Mouse (Mus musculus) kidney, adult 2 months (tissue): Measurements from ENCODE around the gene Tmem209. TPM values are rescaled to one million over a fixed set of nuclear protein-coding genes. Genes with fewer than 3 reads are reported as not detected.

ENCODE experiments used
- DNase-seq: peaks from one replicate; pipeline ENCODE4 v3.0.0; 2021
- H3K27ac ChIP-seq: fragments of 200-500 bp; 2 replicates; pipeline ENCODE4 v1.5.1; 2012; ENCODE audit warnings: low read depth, low read length, control low read depth, inconsistent platforms; ENCODE audit not compliant: insufficient read depth
- H3K27me3 ChIP-seq: fragments of 200-500 bp; replicated peaks from 2 replicates; pipeline ENCODE4 v1.6.1; 2012; ENCODE audit warnings: mild to moderate bottlenecking, moderate library complexity, low read length, inconsistent platforms; ENCODE audit not compliant: control insufficient read depth, insufficient read depth
- H3K36me3 ChIP-seq: fragments of 200-500 bp; 2 replicates; pipeline ENCODE4 v1.6.1; 2012; ENCODE audit warnings: mild to moderate bottlenecking, moderate library complexity, low read length, inconsistent platforms; ENCODE audit not compliant: control insufficient read depth, insufficient read depth
- H3K4me1 ChIP-seq: fragments of 200-500 bp; 2 replicates; pipeline ENCODE4 v1.6.1; 2011; ENCODE audit warnings: low read length; ENCODE audit not compliant: control insufficient read depth, insufficient read depth
- H3K4me3 ChIP-seq: fragments of 200-500 bp; 2 replicates; pipeline ENCODE4 v1.5.1; 2011; ENCODE audit warnings: mild to moderate bottlenecking, low read depth, low read length, control low read depth; ENCODE audit not compliant: insufficient read depth
- CTCF ChIP-seq: fragments of 200-500 bp; conservative IDR thresholded peaks from 2 replicates; pipeline ENCODE4 v1.5.1; 2011; ENCODE audit warnings: low read depth, mild to moderate bottlenecking, control low read depth, low read length, moderate library complexity, mixed read lengths; ENCODE audit not compliant: insufficient read depth, insufficient read length
- POLR2A ChIP-seq: fragments of 200-500 bp; IDR thresholded peaks from one replicate; pipeline ENCODE4 v1.6.1; 2011; ENCODE audit warnings: low read depth, low read length, control low read depth
- WGBS: fragments of 180-500 bp; shearing (Covaris S2); methylation state at CpG from one replicate; pipeline ENCODE4 v1.1.7; 2018; 5-methylcytosine and 5-hydroxymethylcytosine counted together
- polyA plus RNA-seq: library from polyadenylated mRNA; depleted of rRNA; stranded (reverse); fragments of >200 nt; gene quantifications from 2 replicates; pipeline ENCODE4 v1.2.3, GENCODE M21; 2012; rRNA removed

Tmem209 gene
- polyA plus RNA-seq, result 27.3 and 35.2 TPM in 2 replicates

DNA sequence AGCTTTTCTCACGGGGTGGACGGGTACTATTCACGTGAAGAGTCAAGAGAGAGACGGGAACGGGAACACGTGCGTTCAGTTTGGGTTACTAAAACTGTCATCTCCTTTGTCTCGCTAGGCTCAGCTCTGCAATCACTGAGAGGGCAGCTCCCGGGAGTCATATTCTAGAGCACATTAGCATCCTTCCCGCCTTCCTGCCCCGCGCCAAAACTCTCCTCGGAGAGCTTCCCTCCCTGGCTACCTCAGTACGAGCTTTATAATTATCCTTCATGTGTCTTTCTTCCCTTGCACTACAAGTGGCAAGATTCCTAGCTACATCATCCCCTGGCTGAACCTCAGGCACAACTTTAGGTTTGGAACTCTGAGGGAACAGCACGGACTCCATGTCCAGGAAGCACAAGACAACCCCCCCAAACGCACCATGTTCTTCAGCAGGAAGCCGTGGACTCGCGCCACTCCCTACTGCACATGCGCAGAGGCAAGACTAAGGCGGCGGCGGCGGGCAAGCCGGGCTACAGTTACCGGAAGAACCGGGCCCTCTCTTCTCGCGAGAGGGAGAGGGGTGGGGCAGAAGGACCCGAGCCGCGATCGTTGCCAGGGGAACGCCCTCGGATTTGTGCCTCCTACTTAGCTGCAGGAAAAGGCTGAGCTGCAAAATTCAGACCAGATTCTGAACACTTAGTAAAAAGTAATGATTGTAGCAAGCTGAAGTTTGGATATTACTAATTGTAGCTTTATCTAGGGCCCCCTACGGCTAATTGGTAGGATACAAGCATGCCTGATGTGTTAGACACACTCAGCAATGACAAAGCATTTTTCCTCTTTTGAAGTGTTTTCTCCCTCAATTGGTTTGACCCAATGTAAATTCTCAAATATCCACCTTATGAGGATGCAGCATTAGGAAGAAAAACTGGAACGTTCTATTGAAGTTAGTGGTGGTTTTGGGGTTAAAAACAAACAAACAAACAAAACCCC, at the start of gene Tmem209, which contains the start of gene Ssmem1:
TSS of gene Tmem209 (minus strand) at position 519 of the 975 bp plus-strand sequence.
TSS of gene Ssmem1 (plus strand) at position 585 of the 975 bp plus-strand sequence.
- peak within 1 kb of the TSS; percentile 65 for H3K27ac ChIP-seq
- no peaks in the 10 kb centered on the region for H3K27me3 ChIP-seq
- peak; percentile 100 for DNase-seq
- TF ChIP-seq POLR2A (peak; percentile 80), CTCF (no peak)
- peak within 1 kb of the TSS; percentile 65 for H3K4me3 ChIP-seq
- peaks cover 6% of the 10 kb centered on the region for H3K36me3 ChIP-seq
- peaks cover 3% of the 10 kb centered on the region; the same call in 1 of the 2 replicates for H3K4me1 ChIP-seq
- WGBS, result under 1% methylated on average over 37 of the region's 37 CpGs

DNA sequence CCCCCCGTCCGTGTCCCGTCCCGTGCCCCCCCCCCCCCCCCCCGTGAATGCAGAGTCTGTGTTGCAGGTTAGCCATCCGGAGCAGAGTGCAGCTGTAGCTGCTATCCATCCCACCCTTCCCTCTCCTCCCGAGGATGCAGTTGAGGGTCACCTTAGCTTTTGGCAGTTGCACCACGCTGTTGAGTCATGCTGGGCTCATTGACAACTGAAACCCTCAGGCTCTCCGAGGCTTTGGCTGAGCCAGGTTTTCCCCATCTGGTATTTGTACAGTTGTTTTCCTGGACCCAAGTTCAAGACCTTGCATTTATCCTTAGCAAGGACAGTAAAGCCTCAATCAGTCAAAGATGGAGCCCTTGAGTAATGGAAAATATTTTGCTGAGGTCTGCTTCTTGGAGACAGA, 46.5 kb upstream of the Tmem209 start:
- H3K4me1 ChIP-seq, result no peaks in the 10 kb centered on the region
- no peak overlapping the region for H3K4me3 ChIP-seq
- no peak overlapping the region for H3K27ac ChIP-seq
- no peak for TF ChIP-seq POLR2A
- TF ChIP-seq CTCF, result no peak
- H3K36me3 ChIP-seq, result no peaks in the 10 kb centered on the region
- 19% methylated on average over 4 of the region's 9 CpGs for WGBS
- H3K27me3 ChIP-seq, result no peaks in the 10 kb centered on the region
- DNase-seq, result peak; percentile 17

DNA sequence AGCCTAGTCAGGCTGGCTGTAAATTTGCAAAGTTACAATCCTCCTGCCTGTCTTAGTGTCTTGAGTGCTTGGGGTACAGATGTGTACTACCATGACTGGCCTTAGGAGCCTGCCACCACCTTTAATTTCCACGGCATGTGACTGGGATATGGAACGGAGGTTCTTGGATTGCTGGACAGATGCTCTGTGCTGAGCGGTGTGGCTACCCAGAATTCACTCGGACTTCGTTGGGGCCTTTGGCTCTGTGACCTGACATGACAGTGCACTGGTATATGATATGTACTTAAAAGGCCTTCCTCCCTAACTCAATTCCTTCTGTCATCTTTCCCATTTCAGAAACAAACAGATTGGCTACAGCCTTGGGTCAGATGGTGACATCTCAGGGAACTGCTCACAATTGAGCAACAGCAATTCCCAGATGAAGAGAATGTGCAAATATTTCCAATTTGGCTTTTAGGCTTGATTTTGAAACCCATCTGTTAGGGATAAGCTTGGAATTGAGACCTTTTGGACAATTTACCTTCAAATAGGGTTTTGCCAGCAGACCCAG, 45.1 kb upstream of the Tmem209 start:
- TF ChIP-seq POLR2A (no peak), CTCF (no peak)
- H3K27me3 ChIP-seq, result no peaks in the 10 kb centered on the region
- H3K4me1 ChIP-seq, result no peaks in the 10 kb centered on the region
- H3K27ac ChIP-seq, result no peak overlapping the region
- H3K4me3 ChIP-seq, result no peak overlapping the region
- no peaks in the 10 kb centered on the region for H3K36me3 ChIP-seq
- DNase-seq, result no peak
- 79% methylated on average over 5 of the region's 5 CpGs for WGBS

DNA sequence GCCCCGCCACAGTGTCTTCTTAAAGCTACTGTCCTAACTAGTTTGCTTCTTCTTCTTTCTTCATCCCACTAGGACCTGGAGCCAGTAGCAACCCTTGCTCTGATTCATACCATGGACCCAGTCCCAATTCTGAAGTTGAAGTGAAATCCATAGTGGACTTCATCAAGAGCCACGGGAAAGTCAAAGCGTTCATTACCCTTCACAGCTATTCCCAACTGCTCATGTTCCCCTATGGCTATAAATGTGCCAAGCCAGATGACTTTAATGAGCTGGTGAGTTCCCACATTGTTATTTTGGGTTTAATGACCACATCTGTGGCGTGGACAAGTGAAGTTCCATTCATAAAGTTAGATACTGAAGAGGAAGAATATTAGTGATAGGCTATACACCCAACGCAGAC, 44.5 kb upstream of the Tmem209 start:
- TF ChIP-seq CTCF (no peak), POLR2A (no peak)
- Histone ChIP-seq H3K4me3 (no peak overlapping the region), H3K27ac (no peak overlapping the region), H3K36me3 (no peaks in the 10 kb centered on the region), H3K4me1 (no peaks in the 10 kb centered on the region), H3K27me3 (no peaks in the 10 kb centered on the region)
- no peak for DNase-seq
- 79% methylated on average over 5 of the region's 5 CpGs for WGBS

DNA sequence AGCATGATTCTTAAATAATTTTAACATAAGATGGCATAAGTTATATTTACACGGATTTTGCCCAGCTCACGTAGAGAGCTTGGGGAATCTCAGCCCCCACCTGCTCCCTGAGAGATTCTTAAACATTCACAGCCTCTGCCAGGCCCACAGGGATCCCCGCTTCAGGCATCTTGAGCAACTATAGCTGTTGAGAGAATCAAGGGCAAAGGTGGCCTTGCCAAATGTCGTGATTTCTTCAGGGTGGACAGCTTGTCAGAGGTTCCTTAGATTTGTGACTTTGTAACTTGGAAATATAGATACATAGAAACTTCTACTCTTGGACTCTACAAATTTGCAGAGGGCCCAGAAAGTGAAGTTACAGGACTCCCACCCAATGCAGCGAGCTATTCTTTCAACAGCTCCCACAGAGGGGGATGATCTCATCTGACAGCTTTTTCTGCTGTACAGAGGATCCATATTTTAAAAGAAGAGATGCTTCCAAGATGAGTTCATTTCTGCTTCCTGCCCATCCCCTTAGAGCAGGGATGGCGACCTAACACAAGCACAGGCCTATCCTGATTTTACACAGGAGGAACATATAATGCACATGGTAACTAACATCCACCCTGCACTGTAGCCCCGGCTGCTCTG, 43.9 kb upstream of the Tmem209 start:
- 84% methylated on average over 7 of the region's 7 CpGs for WGBS
- no peaks in the 10 kb centered on the region for H3K4me1 ChIP-seq

DNA sequence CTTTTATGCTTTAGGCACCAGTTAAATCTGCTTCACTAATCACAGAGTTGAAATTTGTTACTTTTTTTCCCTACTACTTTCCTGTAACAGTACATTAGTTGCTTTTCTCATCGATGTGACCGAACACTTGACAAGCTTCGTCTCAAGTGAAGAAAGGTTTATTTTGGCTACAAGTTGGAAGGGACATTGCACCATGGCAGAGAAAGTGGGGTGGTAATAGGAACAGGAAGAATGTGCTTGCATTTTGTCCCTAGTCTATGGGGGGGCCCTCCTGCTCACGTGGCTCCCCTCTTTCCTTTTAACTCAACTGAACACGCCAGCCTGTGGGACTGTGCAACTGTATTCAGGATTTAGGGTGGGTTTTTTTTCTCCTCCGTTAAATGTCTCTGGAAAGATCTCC, 43.0 kb upstream of the Tmem209 start:
- H3K27ac ChIP-seq, result no peak overlapping the region
- 27% methylated on average over 6 of the region's 6 CpGs for WGBS

More for the DNA sequence above, 43.9 kb upstream of the Tmem209 start:
- no peaks in the 10 kb centered on the region for H3K36me3 ChIP-seq
- no peak for DNase-seq
- no peak overlapping the region for H3K4me3 ChIP-seq
- no peaks in the 10 kb centered on the region for H3K27me3 ChIP-seq
- TF ChIP-seq POLR2A (no peak), CTCF (no peak)
- no peak overlapping the region for H3K27ac ChIP-seq

More for the DNA sequence above, 43.0 kb upstream of the Tmem209 start:
- Histone ChIP-seq H3K27me3 (no peaks in the 10 kb centered on the region), H3K4me1 (no peaks in the 10 kb centered on the region), H3K4me3 (no peak overlapping the region), H3K36me3 (no peaks in the 10 kb centered on the region)
- TF ChIP-seq POLR2A (no peak), CTCF (no peak)
- DNase-seq, result no peak
